Mouse (Mus musculus) CH12.LX (cell line): ENCODE results near the gene Manbal. TPM values are rescaled to one million over a fixed set of nuclear protein-coding genes. Genes with fewer than 3 reads are reported as not detected.

Experiments used
- DNase-seq: peaks from one replicate; pipeline ENCODE4 v3.0.0-alpha.2; 2013; ENCODE audit errors: extremely low read depth
- H3K27ac ChIP-seq: 2 replicates; pipeline ENCODE4 v1.5.1; 2012; ENCODE audit warnings: low read depth, mild to moderate bottlenecking, control low read depth, moderate library complexity; ENCODE audit not compliant: insufficient read depth
- H3K27me3 ChIP-seq: replicated peaks from 2 replicates; pipeline ENCODE3; 2012; ENCODE audit warnings: inconsistent platforms
- H3K36me3 ChIP-seq, 2 experiments: replicated peaks in 1 of 2; 2 replicates each; pipeline versions ENCODE3 to v1.6.1; 2012; ENCODE audit warnings: inconsistent platforms in 1 of 2, low read length in 1 of 2, mild to moderate bottlenecking in 1 of 2, mixed read lengths in 1 of 2, moderate library complexity in 1 of 2; ENCODE audit not compliant: control insufficient read depth in 1 of 2, insufficient read depth in 1 of 2
- H3K4me1 ChIP-seq, 2 experiments: 2 replicates each; pipeline ENCODE4 v1.6.1; 2012; ENCODE audit warnings: inconsistent platforms in 1 of 2, moderate library complexity in 1 of 2; ENCODE audit not compliant: insufficient read depth in 2 of 2, control insufficient read depth in 1 of 2
- H3K4me2 ChIP-seq: 2 replicates; pipeline ENCODE4 v1.6.1; 2012; ENCODE audit warnings: low read depth, mild to moderate bottlenecking, control low read depth; ENCODE audit not compliant: poor library complexity, insufficient read depth, severe bottlenecking
- H3K4me3 ChIP-seq, 3 experiments: fragments of 150-350 bp in 1 of 3; sonication (generic) in 1 of 3; replicated peaks in 1 of 3; 2 replicates each; pipeline versions ENCODE3 to v1.5.1; 2011 to 2012; ENCODE audit warnings: low read depth in 2 of 3, low read length in 2 of 3, mild to moderate bottlenecking in 2 of 3, moderate library complexity in 2 of 3, control low read depth in 1 of 3, improper control_type of control experiment in 1 of 3, inconsistent platforms in 1 of 3, mixed read lengths in 1 of 3; ENCODE audit not compliant: poor library complexity in 1 of 3
- H3K79me2 ChIP-seq: replicated peaks from 2 replicates; pipeline ENCODE4 v1.6.1; 2012; ENCODE audit warnings: mild to moderate bottlenecking, moderate library complexity; ENCODE audit not compliant: control insufficient read depth, poor library complexity, insufficient read depth, severe bottlenecking; ENCODE audit errors: extremely low read depth
- H3K9ac ChIP-seq: 2 replicates; pipeline ENCODE4 v1.6.1; 2012; ENCODE audit warnings: low read depth, mild to moderate bottlenecking, control low read depth, moderate library complexity; ENCODE audit not compliant: insufficient read depth
- H3K9me3 ChIP-seq: replicated peaks from 2 replicates; pipeline ENCODE3; 2012; ENCODE audit warnings: low read length, inconsistent platforms, mixed read lengths
- CHD1 ChIP-seq: IDR thresholded peaks from 2 replicates; pipeline ENCODE4 v1.6.1; 2012; ENCODE audit warnings: low read depth, low read length, improper control_type of control experiment, inconsistent platforms
- CHD2 ChIP-seq: IDR thresholded peaks from 2 replicates; pipeline ENCODE4 v1.6.1; 2011; ENCODE audit warnings: low read length, improper control_type of control experiment
- CTCF ChIP-seq, 2 experiments: IDR thresholded peaks in 1 of 2; conservative IDR thresholded peaks in 1 of 2; 2 replicates each; pipeline ENCODE4 v1.5.1; 2011 to 2012; ENCODE audit warnings: low read depth in 2 of 2, low read length in 2 of 2, improper control_type of control experiment in 1 of 2, inconsistent platforms in 1 of 2, mild to moderate bottlenecking in 1 of 2, moderate library complexity in 1 of 2
- E2F4 ChIP-seq: IDR thresholded peaks from 2 replicates; pipeline ENCODE4 v1.6.1; 2011; ENCODE audit warnings: low read depth, low read length, improper control_type of control experiment; ENCODE audit not compliant: insufficient replicate concordance
- EP300 ChIP-seq: IDR thresholded peaks from 2 replicates; pipeline ENCODE4 v1.6.1; 2011; ENCODE audit warnings: low read length, improper control_type of control experiment
- JUN ChIP-seq: IDR thresholded peaks from 2 replicates; pipeline ENCODE4 v1.6.1; 2011; ENCODE audit warnings: low read depth, mild to moderate bottlenecking, low read length, improper control_type of control experiment, moderate library complexity; ENCODE audit not compliant: insufficient read depth
- KAT2A ChIP-seq: IDR thresholded peaks from 2 replicates; pipeline ENCODE4 v1.6.1; 2012; ENCODE audit warnings: low read length, improper control_type of control experiment, inconsistent platforms; ENCODE audit not compliant: insufficient replicate concordance
- MAFK ChIP-seq: IDR thresholded peaks from 2 replicates; pipeline ENCODE4 v1.6.1; 2011; ENCODE audit warnings: low read length, improper control_type of control experiment; ENCODE audit not compliant: insufficient replicate concordance
- MAX ChIP-seq: IDR thresholded peaks from 2 replicates; pipeline ENCODE4 v1.6.1; 2011; ENCODE audit warnings: low read length, improper control_type of control experiment
- MEF2A ChIP-seq: IDR thresholded peaks from 2 replicates; pipeline ENCODE4 v1.6.1; 2014; ENCODE audit warnings: low read depth, mild to moderate bottlenecking, inconsistent platforms, low read length, improper control_type of control experiment, borderline replicate concordance
- NELFE ChIP-seq: IDR thresholded peaks from 2 replicates; pipeline ENCODE4 v1.6.1; 2011; ENCODE audit warnings: low read depth, low read length, improper control_type of control experiment
- NRF1 ChIP-seq: IDR thresholded peaks from 2 replicates; pipeline ENCODE4 v1.6.1; 2014; ENCODE audit warnings: low read depth, mild to moderate bottlenecking, inconsistent platforms, low read length, improper control_type of control experiment, moderate library complexity
- PAX5 ChIP-seq: IDR thresholded peaks from 2 replicates; pipeline ENCODE4 v1.6.1; 2012; ENCODE audit warnings: low read length, inconsistent platforms, mixed read lengths
- POLR2A ChIP-seq: IDR thresholded peaks from 2 replicates; pipeline ENCODE4 v1.6.1; 2011; ENCODE audit warnings: low read depth, mild to moderate bottlenecking, improper control_type of control experiment, low read length
- POLR2AphosphoS2 ChIP-seq: IDR thresholded peaks from 2 replicates; pipeline ENCODE4 v1.6.1; 2011; ENCODE audit warnings: low read depth, low read length, improper control_type of control experiment
- RAD21 ChIP-seq: IDR thresholded peaks from 2 replicates; pipeline ENCODE4 v1.6.1; 2011; ENCODE audit warnings: low read depth, mild to moderate bottlenecking, low read length, improper control_type of control experiment, moderate library complexity
- TCF12 ChIP-seq: IDR thresholded peaks from 2 replicates; pipeline ENCODE4 v1.6.1; 2014; ENCODE audit warnings: low read depth, mild to moderate bottlenecking, inconsistent platforms, low read length, improper control_type of control experiment
- UBTF ChIP-seq: IDR thresholded peaks from 2 replicates; pipeline ENCODE4 v1.6.1; 2012; ENCODE audit warnings: low read depth, mild to moderate bottlenecking, inconsistent platforms, low read length, improper control_type of control experiment, moderate library complexity
- USF1 ChIP-seq: IDR thresholded peaks from 2 replicates; pipeline ENCODE4 v1.6.1; 2014; ENCODE audit warnings: low read depth, mild to moderate bottlenecking, inconsistent platforms, low read length, improper control_type of control experiment
- USF2 ChIP-seq: conservative IDR thresholded peaks from 2 replicates; pipeline ENCODE4 v1.6.1; 2011; ENCODE audit warnings: low read depth, low read length, improper control_type of control experiment
- ZKSCAN1 ChIP-seq: IDR thresholded peaks from 2 replicates; pipeline ENCODE4 v1.6.1; 2012; ENCODE audit warnings: low read depth, inconsistent platforms, low read length, improper control_type of control experiment, borderline replicate concordance
- ZNF384 ChIP-seq: IDR thresholded peaks from 2 replicates; pipeline ENCODE4 v1.6.1; 2012; ENCODE audit warnings: low read depth, low read length, improper control_type of control experiment, inconsistent platforms
- dilution Hi-C: fragments of 300-500 bp; cut with MboI; formaldehyde crosslinking; loops from 2 replicates; pipeline ENCODE4 v1.14.3; 2020; ENCODE audit warnings: low sequenced_read_pairs; ENCODE audit not compliant: extremely low pct_unique_long_range_greater_than_20kb, extremely low pct_ligation_motif_present
- in situ Hi-C: fragments of 300-500 bp; cut with MboI; formaldehyde crosslinking; loops from 3 replicates; pipeline ENCODE4 v1.14.3; 2019; ENCODE audit warnings: low sequenced_read_pairs, low pct_ligation_motif_present, low pct_unique_long_range_greater_than_20kb, mixed read lengths
- polyA plus RNA-seq: library from polyadenylated mRNA; unstranded; fragments of >175 nt; gene quantifications from 2 replicates; pipeline ENCODE4 v1.2.1, GENCODE M21; 2012; ENCODE audit warnings: low read depth; ENCODE audit not compliant: insufficient read length
- total RNA-seq, 2 experiments: library from RNA; depleted of rRNA; stranded (reverse); fragments of 300-350 nt in 1 of 2; fragments of >200 nt in 1 of 2; gene quantifications; 2 replicates each; pipeline ENCODE4 v1.2.3; 2012 to 2014

Manbal gene
- total and polyA plus RNA-seq, 3 experiments: 13.7 to 29.4 (median 17.0) TPM

DNA sequence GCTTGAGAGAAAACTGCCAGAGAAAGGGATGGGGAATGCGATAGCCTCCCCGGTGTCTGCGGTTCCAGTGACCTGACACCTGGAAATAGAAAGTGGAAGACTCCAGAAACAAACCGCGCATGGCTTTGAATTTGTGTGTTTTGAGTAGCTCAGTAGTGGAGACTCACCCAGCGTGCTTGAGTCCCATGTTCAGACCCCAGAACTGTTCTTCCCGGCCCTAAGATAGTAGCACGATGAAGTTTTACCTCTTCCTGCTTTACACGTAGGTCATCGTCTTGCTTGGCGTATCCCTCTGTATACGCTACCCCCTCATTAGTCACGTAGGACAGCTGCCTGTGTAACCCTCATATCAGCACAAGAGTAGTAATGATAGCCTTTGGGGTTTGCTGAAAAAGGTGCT, 597 bp downstream of the Manbal start:
- peaks cover 5 to 20% of the 10 kb centered on the region in 2 experiments; a peak in 3 of 4 replicates for H3K4me1 ChIP-seq
- H3K79me2 ChIP-seq: peaks cover 16% of the 10 kb centered on the region
- no peaks in the 10 kb centered on the region for H3K27me3 ChIP-seq
- no peaks in the 10 kb centered on the region for H3K9me3 ChIP-seq
- dilution Hi-C loops: no loop called here
- TF ChIP-seq NELFE: no peak
- TF ChIP-seq CHD1: no peak
- no peak for TF ChIP-seq E2F4
- TF ChIP-seq TCF12: no peak
- no peak for TF ChIP-seq POLR2AphosphoS2
- TF ChIP-seq ZNF384: no peak
- H3K27ac ChIP-seq: peak overlapping the region; percentile 21; the same call in 1 of the 2 replicates
- peak overlapping the region; percentile 87 to 94 (median 93) for H3K4me3 ChIP-seq
- H3K36me3 ChIP-seq: peaks cover 0 to 33% of the 10 kb centered on the region in 2 experiments
- H3K4me2 ChIP-seq: peak overlapping the region; percentile 41
- DNase-seq: peak; percentile 30
- in situ Hi-C loops: no loop called here
- H3K9ac ChIP-seq: peak overlapping the region; percentile 76

DNA sequence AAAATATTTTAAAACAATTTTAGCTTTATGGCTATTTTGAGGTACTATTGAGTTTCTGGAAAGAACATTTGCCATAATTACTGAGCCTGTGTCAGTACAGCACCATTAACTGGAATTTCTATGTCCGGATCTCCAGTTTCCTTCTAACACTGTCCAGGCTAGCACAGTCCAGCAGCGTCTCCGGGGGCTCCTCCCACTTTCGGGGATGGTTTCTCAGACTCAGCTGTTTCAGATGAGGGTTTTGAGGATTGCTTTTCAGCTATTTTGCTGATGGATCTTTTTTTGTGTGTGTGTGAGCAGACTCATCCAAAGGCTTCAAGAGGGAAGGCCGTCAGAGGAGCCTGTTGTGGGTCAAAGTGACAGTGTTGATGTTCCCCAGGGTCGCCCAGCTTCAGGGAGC, 4.3 kb downstream of the Manbal start:
- dilution Hi-C loops (no loop called here), in situ Hi-C loops (no loop called here)
- Histone ChIP-seq H3K4me1 (peaks cover 2 to 23% of the 10 kb centered on the region in 2 experiments; a peak in 3 of 4 replicates), H3K4me3 (no peak overlapping the region), H3K9me3 (peaks cover 10% of the 10 kb centered on the region), H3K36me3 (peaks cover 0 to 54% of the 10 kb centered on the region in 2 experiments), H3K4me2 (no peak overlapping the region), H3K27me3 (no peaks in the 10 kb centered on the region), H3K79me2 (peaks cover 16% of the 10 kb centered on the region), H3K27ac (no peak overlapping the region), H3K9ac (no peak overlapping the region)
- DNase-seq: no peak
- TF ChIP-seq POLR2A (no peak), KAT2A (no peak), CTCF (conservative IDR thresholded peaks at IDR 0.05 in 1 of 2, IDR thresholded peaks at IDR 0.05 in 1 of 2; ENCODE audit: low read depth in 2 of 2, low read length in 2 of 2) (no peak), EP300 (no peak), CHD2 (no peak)

DNA sequence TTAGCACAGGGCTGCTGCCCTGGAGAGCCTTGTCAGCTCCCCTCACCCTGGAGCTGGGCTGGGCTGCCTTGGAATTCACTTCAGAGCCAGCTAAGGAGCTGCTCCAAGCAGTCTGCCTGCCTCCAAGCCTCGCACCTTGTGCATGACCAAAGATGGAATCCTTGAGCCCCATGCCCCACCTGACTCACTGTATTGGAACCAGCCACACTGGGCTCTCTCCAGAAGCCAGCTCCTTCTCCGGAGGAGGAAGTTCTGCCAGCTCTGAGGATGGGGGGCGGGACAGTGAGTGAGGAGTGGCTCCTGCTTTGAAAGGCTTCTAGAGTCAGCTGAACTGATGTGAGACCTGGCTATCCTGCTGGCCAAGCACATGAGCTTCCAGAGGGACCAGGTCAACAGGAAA, 6.3 kb downstream of the Manbal start:
- Histone ChIP-seq H3K27ac (no peak overlapping the region), H3K9me3 (peaks cover 10% of the 10 kb centered on the region), H3K27me3 (no peaks in the 10 kb centered on the region), H3K79me2 (peaks cover 12% of the 10 kb centered on the region), H3K9ac (no peak overlapping the region), H3K4me1 (peaks cover 0 to 22% of the 10 kb centered on the region in 2 experiments; a peak in 2 of 4 replicates), H3K4me3 (no peak overlapping the region), H3K36me3 (peaks cover 0 to 61% of the 10 kb centered on the region in 2 experiments), H3K4me2 (no peak overlapping the region)
- dilution Hi-C loops: no loop called here
- DNase-seq: no peak
- TF ChIP-seq JUN (no peak), USF1 (no peak), PAX5 (no peak), TCF12 (no peak), NELFE (no peak), USF2 (no peak), NRF1 (no peak), MAFK (no peak), CTCF (conservative IDR thresholded peaks at IDR 0.05 in 1 of 2, IDR thresholded peaks at IDR 0.05 in 1 of 2; ENCODE audit: low read depth in 2 of 2, low read length in 2 of 2) (no peak), ZKSCAN1 (no peak), RAD21 (no peak), UBTF (no peak), MEF2A (no peak), MAX (no peak), KAT2A (no peak), CHD1 (no peak)
- in situ Hi-C loops: no loop called here
